Mouse (Mus musculus): ENCODE data around the gene Acer3.

Acer3 gene

DNA sequence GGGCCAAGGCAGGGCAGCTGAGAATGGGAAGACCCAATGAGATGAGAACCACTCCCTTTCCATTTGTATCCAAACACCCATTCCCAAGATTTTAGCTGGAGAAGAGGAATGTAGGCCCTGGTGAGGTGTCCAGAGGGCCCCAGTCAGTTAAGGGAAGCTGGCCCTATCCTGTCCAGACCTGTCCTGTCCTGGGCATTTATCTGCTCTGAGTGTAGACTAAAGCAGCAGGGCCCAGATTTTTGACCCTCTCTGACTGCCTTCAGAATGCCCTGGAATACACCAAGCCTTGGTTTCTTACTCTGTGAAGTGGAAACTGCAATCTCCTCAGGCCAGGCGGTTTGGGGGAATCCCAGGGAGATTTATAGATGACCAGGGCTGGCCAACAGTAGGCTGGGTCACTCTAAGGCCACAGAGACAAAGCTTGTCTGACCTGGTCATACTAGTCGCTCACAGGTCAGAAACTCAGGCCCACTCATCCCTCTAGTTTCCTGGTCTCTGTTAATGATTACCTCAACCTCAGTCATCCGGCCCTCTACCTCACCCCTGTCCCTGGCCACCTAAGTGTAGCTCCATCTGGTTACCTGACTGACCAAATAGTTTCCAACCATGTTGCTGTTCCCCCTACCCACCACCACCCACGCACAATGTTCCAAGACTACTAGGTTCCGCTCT, 142.3 kb downstream of the Acer3 start:
- DNase-seq (ENCODE audit: low spot score) = no peak

DNA sequence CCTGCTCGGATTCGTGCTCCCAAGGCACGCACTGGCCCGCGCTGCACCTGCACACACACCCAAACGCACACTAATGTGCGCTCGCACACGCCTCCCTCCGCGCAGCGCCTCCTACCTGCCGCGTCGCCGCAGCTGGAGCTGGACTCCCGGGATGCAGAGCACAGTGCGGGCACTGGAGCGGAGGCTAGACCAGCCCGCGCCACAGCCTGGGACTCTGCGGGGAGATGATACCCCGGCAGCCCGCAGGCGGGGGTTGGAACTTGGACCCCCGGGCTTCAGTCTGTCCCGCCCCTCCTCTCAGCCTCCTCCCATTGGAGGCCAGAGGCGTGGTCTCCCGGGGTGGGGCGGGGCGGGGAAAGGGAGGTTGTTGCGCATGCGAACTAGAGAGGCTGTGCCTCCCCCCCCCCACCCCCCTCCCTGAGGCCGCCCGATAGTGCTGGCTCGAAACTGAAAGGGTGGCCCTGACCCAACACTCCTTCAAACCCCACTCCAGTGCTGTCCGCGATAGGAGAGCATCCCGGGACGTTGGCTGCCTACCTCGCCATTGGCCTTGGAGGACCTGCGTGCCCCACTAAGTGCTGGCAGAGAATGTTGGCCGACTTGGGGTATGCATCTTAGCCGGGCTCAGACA, 143.0 kb downstream of the Acer3 start, which contains the start of gene Capn5:
Capn5 (minus strand) TSS at position 346 of the 631 bp plus-strand sequence.
- DNase-seq (ENCODE audit: low spot score) = no peak

- no peak for DNase-seq (ENCODE audit: low spot score)
These were observed 143.5 kb downstream of the Acer3 start for GRCm38 (mm10) chr7:98177566-98177928.

- no peak for DNase-seq (ENCODE audit: low spot score)
These were observed 143.9 kb downstream of the Acer3 start for GRCm38 (mm10) chr7:98177071-98177485.

DNA sequence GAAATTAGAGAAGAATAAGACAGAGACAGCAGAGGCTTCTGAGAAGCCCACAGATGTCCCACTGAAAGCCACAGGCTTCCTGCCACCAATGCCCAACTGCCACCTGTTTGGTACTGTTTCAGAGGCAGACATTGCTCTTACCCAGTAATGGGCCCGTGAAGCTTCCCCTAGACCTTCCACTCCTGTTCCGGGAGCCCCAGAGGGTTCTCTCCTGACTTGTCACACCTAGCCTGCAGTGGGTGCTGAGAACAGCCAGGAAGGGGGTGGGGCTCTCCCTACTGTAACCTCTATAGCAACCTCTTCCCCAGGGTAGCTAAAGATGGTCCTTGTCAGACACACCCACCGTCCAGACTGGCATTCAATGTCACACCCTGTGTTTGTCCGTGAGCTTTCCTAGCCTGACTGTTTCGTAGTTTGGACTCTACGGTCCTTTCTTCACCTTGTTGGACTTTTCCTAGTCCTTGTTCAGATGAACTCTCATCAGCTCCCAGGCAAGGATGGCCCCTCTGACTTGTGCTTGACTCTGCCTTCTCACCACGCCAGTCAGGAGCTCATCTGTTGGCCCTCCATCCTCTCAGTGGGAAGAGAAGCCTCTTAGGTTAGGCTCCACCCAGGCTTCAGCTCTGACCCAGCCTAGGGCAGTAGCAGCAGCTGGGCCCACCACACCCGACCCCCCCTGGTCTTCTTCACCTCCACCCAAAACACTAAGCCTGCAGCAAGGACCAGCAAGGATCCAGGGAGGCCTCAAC, 144.5 kb downstream of the Acer3 start:
- DNase-seq (ENCODE audit: low spot score) = no peak

DNA sequence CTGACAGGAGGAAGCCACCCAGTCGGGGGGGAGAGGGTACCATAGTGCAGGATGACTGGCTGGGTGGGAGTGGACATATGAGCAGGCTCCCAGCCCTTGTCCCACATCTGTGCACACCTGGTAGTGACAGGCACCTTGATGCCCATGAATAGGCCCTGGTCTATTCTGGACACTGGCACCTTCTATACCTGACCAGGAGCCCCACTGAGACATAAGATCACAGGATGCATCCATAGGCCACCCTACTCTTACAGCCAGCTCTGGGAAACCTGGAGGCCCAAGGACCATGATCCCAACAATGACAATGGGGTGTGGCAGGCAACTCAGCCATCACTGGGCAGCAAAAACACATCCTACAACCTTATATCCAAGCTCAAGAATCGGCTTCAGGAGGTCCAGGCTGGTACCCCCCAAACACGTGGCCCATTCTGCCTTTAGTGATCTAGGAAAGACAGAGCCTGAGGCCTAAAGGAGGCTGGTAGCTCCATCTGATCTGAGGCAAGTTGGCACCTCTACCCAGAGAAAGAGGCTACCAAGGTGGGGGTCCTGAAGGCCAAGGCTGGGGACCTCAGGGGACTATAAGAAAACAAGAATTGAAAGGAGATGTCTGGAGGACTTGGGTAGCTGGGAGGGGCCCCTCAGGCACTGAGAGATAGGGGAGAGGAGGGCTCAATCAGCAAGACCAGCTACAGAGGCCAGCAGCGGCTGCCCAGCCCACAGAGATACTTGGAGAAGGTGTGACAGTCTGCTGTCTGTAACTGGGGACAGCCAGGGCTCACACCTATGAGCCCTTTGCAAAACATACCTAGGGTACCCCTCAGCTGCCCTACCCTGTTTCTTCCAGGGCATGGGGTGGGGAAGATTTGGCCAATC, 145.9 kb downstream of the Acer3 start:
- no peak for DNase-seq (ENCODE audit: low spot score)

DNA sequence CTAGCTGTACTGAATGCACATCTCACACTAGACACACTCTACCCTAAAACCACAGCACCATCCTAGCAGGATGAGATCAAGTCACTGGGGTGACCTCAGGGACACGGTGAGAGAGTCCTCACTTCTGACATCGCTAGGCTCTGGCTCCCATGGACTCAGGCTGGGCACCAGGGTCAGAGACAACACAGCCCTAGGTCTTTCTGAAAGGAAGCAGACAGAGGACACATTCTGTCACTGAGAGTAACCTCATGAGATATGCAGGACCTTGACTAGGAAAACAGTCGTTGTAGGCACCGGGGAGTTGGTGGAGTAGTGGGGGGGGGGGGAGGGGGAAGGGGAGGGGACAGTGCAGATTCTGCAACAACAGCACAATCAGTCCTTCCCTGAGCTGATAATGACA, 147.6 kb downstream of the Acer3 start:
- no peak for DNase-seq (ENCODE audit: low spot score)

DNA sequence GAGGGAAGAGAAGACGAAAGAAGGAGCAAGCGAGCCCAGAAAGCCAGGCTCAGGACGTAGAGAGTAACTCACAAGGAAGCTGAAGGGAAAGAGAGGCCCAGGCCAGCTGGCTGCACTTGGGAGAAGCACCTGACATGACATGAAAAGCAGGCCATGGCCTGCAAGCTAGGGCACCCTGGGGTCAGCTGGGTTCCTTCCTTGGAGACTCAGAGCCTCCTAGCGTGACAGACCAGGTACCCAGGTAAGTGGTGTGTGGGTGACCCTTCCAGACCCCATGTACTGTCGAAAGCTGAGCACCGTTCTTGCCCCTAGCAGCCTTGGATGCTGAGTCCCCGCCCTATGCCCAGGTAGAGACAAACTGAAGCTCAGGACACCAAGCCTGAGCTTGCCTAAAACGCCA, 148.3 kb downstream of the Acer3 start:
- no peak for DNase-seq (ENCODE audit: low spot score)

DNA sequence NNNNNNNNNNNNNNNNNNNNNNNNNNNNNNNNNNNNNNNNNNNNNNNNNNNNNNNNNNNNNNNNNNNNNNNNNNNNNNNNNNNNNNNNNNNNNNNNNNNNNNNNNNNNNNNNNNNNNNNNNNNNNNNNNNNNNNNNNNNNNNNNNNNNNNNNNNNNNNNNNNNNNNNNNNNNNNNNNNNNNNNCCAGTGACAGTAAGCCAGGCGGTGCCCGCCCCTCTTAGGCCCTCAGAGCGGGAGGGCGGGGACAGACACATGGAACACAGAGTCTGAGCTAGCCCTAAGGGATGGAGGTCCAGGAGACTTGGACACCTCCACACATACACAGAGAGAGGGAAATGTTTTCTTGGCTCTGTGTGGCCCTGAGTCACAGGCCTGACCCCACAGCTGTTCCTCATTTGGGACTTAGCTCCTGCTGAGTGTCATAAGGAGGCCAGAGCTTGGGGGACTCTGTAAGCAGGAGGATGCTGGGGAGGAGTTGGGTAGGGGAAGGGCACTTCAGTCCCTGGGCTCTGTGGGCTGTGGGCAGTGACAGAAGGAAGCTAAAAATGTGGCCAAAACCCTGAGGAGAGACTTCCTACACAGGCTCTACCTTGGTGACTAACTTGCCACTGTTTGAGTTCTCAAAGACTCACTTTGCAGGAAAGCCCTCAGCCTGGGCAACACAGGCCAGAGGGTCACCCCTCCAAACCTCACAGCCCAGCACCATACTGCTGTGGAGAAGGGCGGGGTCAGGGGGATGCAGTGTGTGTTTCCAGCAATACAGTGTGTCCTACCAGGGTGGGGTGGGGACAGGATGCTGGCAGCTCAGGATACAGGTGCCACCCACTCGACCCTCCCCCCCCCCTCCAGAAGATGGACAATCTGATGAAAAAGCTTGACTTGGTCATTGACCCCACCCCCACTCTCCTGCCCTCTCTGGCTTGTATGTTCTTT, 149.6 kb downstream of the Acer3 start:
- DNase-seq (ENCODE audit: low spot score) = peak; percentile 65

DNA sequence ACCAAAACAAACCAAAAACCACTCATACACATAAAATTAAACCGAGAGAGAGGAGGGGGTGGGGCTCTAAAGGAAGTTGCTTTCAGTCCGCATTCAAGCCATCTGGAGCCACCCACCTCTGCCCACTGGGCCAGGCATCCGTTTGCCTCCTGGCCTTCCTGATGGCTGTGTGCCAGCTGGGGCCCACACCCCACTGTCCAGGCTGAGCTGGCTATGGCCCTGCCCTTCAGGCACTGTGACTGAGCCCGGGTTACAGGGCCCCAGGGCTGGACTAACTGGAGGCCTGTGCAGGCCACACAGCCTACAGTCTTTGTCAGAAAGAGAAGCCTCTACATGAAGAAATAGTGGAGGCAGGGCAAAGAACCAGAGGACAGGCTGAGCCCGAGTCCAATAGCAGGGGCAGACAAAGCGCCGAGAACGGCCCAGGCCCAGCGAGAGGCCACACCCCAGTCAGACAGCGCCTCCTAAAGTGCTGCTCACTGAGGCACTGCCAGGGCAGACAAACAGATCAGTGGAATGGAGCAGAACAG, 155.9 kb downstream of the Acer3 start:
- no peak for DNase-seq (ENCODE audit: low spot score)

DNA sequence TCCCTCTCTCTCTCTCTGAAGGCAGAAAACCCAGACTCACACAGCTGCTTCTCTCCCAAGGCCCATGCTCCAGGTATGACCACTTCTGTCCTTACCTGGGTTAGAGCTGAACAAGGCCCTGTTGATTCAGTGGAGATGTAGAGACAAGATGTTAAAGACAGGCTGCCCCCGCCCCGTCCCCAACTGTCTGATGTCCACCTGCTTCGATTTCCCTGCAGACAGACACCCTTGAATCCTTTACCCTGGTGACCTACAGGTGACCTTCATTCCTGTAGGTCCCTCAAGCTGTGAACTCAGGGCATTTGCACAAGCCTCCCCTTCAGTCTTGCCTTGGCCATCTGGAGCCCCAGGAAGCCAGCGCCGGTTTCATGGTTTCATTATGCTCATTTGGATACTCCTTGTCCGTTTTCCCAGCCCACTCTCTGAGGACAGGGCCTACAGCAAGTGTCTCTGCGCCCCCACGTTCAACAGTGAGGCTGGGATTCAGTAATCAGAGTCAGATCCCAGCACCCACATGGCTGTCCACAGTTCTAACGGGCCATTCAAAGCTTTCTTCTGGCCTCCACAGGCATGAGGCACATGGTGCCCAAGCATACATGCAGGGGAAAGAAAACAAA, 156.5 kb downstream of the Acer3 start:
- no peak for DNase-seq (ENCODE audit: low spot score)

DNA sequence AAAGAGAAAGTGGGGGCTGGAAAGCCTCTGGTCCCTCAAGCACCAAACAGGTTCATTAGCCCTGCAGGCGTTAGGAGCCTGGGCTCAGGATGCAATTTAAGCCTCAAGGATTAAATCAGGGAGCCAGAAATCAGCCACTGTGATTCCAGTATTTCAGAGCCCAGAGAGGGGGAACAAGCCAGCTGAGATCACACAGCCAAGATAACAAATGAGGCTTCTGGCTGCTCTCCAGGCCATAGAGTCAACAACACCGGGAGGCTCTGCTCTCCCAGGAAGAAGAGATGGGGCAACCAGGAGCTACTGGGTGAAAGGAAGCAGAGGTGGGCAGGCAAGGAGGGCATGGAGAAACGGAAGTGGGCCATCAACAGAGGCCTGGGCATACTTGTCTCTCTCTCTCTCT, 157.3 kb downstream of the Acer3 start:
- no peak for DNase-seq (ENCODE audit: low spot score)

DNA sequence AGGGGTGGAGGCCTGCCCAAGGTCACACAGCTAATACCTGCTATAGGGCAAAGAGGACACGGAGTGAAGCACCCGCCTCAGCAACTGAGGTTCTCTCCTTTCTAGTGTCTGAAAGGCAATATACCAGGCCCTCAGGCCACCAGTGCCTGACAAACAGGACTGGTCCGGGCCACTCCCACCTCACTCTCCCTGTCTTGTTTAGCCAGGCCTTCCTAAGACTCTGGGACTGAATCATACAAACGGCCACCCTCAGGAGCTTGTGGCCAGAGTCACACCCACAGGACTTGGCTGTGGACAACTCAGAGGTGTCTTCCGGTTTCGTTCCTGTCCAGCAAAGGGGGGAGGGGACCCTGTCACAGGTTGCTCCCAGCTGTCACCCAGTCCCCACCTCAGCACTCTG, 158.8 kb downstream of the Acer3 start:
- no peak for DNase-seq (ENCODE audit: low spot score)

- peak; percentile 59 for DNase-seq (ENCODE audit: low spot score)
These were observed 160.8 kb downstream of the Acer3 start for GRCm38 (mm10) chr7:98160041-98160740.

DNA sequence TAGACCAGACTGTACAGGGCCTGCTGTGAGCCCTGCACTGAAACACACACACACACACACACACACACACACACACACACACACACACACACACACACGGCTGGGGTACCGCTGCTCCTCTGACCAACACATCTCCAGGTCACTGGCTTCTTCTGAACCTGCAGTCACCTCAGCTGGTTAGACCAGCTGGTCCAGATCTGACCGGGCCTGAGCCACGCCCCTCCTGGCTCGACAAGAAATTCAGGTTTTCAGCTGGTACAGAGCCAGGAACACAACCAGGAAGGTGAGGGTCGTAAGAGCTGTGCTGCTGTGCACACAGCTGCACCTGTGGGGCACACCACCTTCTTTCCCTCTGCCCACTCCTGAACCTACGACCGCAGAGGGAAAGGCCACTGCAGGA, 162.5 kb downstream of the Acer3 start:
- peak; percentile 81 for DNase-seq (ENCODE audit: low spot score)

DNA sequence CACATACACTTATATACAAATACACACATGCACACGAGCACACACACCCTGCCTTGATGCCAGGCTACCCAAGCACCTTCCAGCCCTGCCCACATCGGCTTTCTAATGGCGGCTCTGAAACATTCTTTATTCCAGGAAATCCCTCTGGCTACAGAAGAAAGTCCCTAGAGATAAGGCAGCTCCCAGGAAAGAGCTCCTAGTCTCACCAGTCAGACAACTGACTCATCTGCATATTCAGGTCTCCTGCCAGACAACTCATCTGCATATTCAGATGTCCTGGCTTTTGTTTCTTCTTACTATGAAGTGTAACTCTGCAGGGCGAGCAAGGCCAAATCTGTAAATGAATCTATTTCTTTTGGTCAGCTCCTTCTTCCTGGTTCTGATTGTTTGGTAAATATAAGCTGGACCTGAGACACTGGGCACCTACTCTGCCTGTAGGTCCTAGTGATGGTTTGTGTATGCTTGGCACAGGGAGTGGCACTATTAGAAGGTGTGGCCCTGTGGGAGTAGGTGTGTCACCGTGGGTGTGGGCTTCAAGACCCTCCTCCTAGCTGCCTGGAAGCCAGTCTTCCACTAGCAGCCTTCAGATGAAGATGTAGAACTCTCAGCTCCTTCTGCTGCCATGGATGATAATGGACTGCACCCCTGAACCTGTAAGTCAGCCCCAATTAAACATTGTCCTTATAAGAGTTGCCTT, 163.2 kb downstream of the Acer3 start:
- DNase-seq (ENCODE audit: low spot score) = no peak

All from urinary bladder, postnatal 25 days (tissue).